Mouse (Mus musculus): ENCODE data around the gene Rbm18.

DNA sequence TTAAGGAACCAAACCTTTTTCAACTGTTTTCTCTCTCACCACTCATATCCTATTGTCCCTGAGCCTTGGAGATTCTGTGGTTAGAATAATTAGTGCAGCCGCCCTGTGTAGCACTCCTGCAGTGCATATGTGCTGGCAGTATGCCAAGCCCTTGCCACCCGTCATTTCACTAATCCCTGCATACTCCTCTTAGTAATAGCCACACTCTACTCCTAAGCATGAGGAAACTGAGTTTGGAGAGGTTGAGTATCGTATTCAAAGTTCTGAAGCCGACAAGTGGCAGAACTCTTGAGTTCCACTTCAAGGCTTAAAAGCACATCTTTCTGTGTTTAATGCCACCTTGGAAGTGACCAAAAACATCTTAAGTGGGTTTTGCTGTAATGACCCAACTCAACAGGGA, 35.6 kb upstream of the Rbm18 start:
- TF ChIP-seq ZNF384 (IDR thresholded peaks at IDR 0.05; ENCODE audit: low read depth, low read length) (no peak), ZC3H11A (IDR thresholded peaks at IDR 0.05; ENCODE audit: borderline replicate concordance, low read depth, low read length) (no peak), CHD2 (IDR thresholded peaks at IDR 0.05; ENCODE audit: low read depth, low read length) (no peak)
